Mouse (Mus musculus): ENCODE measurements around the gene Asna1. TPM values are rescaled to one million over a fixed set of nuclear protein-coding genes. Genes with fewer than 3 reads are reported as not detected.

Asna1 gene
- total and polyA plus RNA-seq, 3 experiments = 109 to 127 (median 119) TPM

DNA sequence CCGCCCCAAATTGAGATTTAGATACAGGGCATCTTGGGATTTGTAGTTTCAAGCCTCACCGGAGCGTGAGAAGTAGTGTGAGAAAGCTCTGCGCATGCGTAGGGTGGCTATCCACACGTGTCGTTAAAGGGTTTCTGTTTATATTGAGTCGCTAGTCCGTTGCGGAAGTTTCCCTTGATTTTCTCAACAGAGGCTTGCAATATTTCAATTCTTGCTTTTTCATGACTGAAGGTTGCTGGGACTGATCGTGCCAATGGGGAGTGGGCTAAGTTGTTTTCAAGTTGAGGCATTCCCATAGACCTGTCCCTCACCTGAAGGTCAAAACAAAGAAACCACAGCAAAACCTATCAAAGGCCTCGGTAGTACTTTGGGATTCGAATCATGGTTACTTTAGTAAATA lies 9.7 kb upstream of the Asna1 start:
- DNase-seq (ENCODE audit: extremely low read depth) = peak; percentile 82
- TF ChIP-seq JUN (IDR thresholded peaks at IDR 0.05; ENCODE audit: insufficient read depth, low read depth, low read length) = no peak
- TF ChIP-seq CHD2 (IDR thresholded peaks at IDR 0.05; ENCODE audit: low read length) = peak; percentile 7; the same call in 1 of the 2 replicates
- TF ChIP-seq ZC3H11A (IDR thresholded peaks at IDR 0.05; ENCODE audit: low read depth, low read length) = no peak
- TF ChIP-seq BHLHE40 (IDR thresholded peaks at IDR 0.05; ENCODE audit: low read depth, low read length) = peak; percentile 85
- no peak for TF ChIP-seq ZKSCAN1 (IDR thresholded peaks at IDR 0.05; ENCODE audit: borderline replicate concordance, low read depth, low read length)
- peak; percentile 44; the same call in 1 of the 2 replicates for TF ChIP-seq POLR2A (IDR thresholded peaks at IDR 0.05; ENCODE audit: low read depth, low read length)
- TF ChIP-seq MAFK (IDR thresholded peaks at IDR 0.05; ENCODE audit: insufficient replicate concordance, low read length) = no peak
- TF ChIP-seq POLR2AphosphoS2 (IDR thresholded peaks at IDR 0.05; ENCODE audit: low read depth, low read length) = peak; percentile 79; the same call in 1 of the 2 replicates
- TF ChIP-seq MEF2A (IDR thresholded peaks at IDR 0.05; ENCODE audit: borderline replicate concordance, low read depth, low read length) = no peak
- no peak for TF ChIP-seq CHD1 (IDR thresholded peaks at IDR 0.05; ENCODE audit: low read depth, low read length)
- TF ChIP-seq NRF1 (IDR thresholded peaks at IDR 0.05; ENCODE audit: low read depth, low read length) = peak; percentile 88
- no peak for TF ChIP-seq ELF1 (IDR thresholded peaks at IDR 0.05; ENCODE audit: low read depth, low read length)
- no peak for TF ChIP-seq SMC3 (IDR thresholded peaks at IDR 0.05; ENCODE audit: low read depth, low read length)
- no peak for TF ChIP-seq JUND (conservative IDR thresholded peaks at IDR 0.05; ENCODE audit: low read depth, low read length)
- peak; percentile 58; the same call in 1 of the 2 replicates for TF ChIP-seq MYC (IDR thresholded peaks at IDR 0.05; ENCODE audit: low read depth, low read length)
- TF ChIP-seq MAX (IDR thresholded peaks at IDR 0.05; ENCODE audit: low read length) = peak; percentile 80
- no peak for TF ChIP-seq GABPA (IDR thresholded peaks at IDR 0.05; ENCODE audit: insufficient replicate concordance, low read depth, low read length)
- TF ChIP-seq HCFC1 (IDR thresholded peaks at IDR 0.05; ENCODE audit: low read depth, low read length) = peak; percentile 76
- TF ChIP-seq KAT2A (IDR thresholded peaks at IDR 0.05; ENCODE audit: insufficient replicate concordance, low read length) = no peak
- peak; percentile 61 for TF ChIP-seq MXI1 (IDR thresholded peaks at IDR 0.05; ENCODE audit: low read depth, low read length)
- TF ChIP-seq USF1 (IDR thresholded peaks at IDR 0.05; ENCODE audit: low read depth, low read length) = no peak
- peak; percentile 79 for TF ChIP-seq SIN3A (IDR thresholded peaks at IDR 0.05; ENCODE audit: low read length)
- no peak for TF ChIP-seq RAD21 (IDR thresholded peaks at IDR 0.05; ENCODE audit: low read depth, low read length)

More for the DNA sequence above, 9.7 kb upstream of the Asna1 start:
- Histone ChIP-seq H3K79me2 (replicated peaks; ENCODE audit: control insufficient read depth, extremely low read depth, insufficient read depth, poor library complexity, severe bottlenecking) (peaks cover 38% of the 10 kb centered on the region), H3K9ac (ENCODE audit: insufficient read depth, low read depth) (peak overlapping the region; percentile 72), H3K27ac (ENCODE audit: insufficient read depth, low read depth) (no peak overlapping the region), H3K4me3 (replicated peaks in 1 of 3; ENCODE audit: low read depth in 2 of 3, low read length in 2 of 3, poor library complexity in 1 of 3) (peak overlapping the region; percentile 6 to 90 (median 31)), H3K4me2 (ENCODE audit: insufficient read depth, low read depth, poor library complexity, severe bottlenecking) (peak overlapping the region; percentile 93), H3K36me3 (replicated peaks in 1 of 2; ENCODE audit: control insufficient read depth in 1 of 2, insufficient read depth in 1 of 2, low read length in 1 of 2) (peaks cover 32 to 44% of the 10 kb centered on the region in 2 experiments), H3K4me1 (ENCODE audit: control insufficient read depth in 1 of 2, insufficient read depth in 2 of 2) (peaks cover under 1 to 35% of the 10 kb centered on the region in 2 experiments; a peak in 3 of 4 replicates), H3K27me3 (replicated peaks) (no peaks in the 10 kb centered on the region), H3K9me3 (replicated peaks; ENCODE audit: low read length) (no peaks in the 10 kb centered on the region)
- dilution Hi-C loops (cut with MboI; ENCODE audit: extremely low pct_ligation_motif_present, extremely low pct_unique_long_range_greater_than_20kb, low sequenced_read_pairs) = no loop called here
- in situ Hi-C loops (cut with MboI; ENCODE audit: low pct_ligation_motif_present, low pct_unique_long_range_greater_than_20kb, low sequenced_read_pairs) = no loop called here
